Mouse (Mus musculus) small intestine, adult 2 months (tissue): ENCODE data around the gene Ap4b1.

Experiments used
- CTCF ChIP-seq: fragments of 200-500 bp; IDR thresholded peaks from 2 replicates; pipeline ENCODE4 v1.5.1; 2012; ENCODE audit warnings: low read depth, mild to moderate bottlenecking, control low read depth, inconsistent platforms, low read length, moderate library complexity, mixed read lengths; ENCODE audit not compliant: insufficient replicate concordance, insufficient read length; ENCODE audit errors: extremely low read depth
- POLR2A ChIP-seq: fragments of 200-500 bp; IDR thresholded peaks from 2 replicates; pipeline ENCODE4 v1.6.1; 2012; ENCODE audit warnings: low read depth, mild to moderate bottlenecking, control low read depth, inconsistent platforms, low read length, moderate library complexity

- TF ChIP-seq POLR2A (no peak), CTCF (no peak)
Measured at GRCm38 (mm10) chr3:103787225-103787624, 22.1 kb upstream of the Ap4b1 start.
